7 mouse cellular contexts compared by ENCODE assay signal in genomic region chr2:91932737-91933350, GRCm38 (mm10). TPM values are rescaled to one million over a fixed set of nuclear protein-coding genes. Genes with fewer than 3 reads are reported as not detected.
DNase-seq lines count a peak whose midpoint lies in the region; ATAC-seq and TF ChIP-seq lines count a peak whose summit lies in the region.

No protein-coding gene starts in this region.

- ATAC-seq in embryonic facial prominence, embryonic 11.5 days (replicated peaks; ENCODE audit: insufficient number of reproducible peaks, low FRiP score, low TSS enrichment, low read depth) = no peak
- ATAC-seq in megakaryocyte-erythroid progenitor cell, adult 5-6 weeks (replicated peaks; ENCODE audit: low FRiP score, low TSS enrichment, poor library complexity, severe bottlenecking) = no peak

- no peak for TF ChIP-seq CTCF in layer of hippocampus, adult 2 months (conservative IDR thresholded peaks at IDR 0.05)

- no peaks in the 10 kb centered on the region for H3K27me3 ChIP-seq in embryonic facial prominence, embryonic 11.5 days (ENCODE audit: control insufficient read depth, insufficient read depth, low read length)
- H3K27me3 ChIP-seq in limb, embryonic 10.5 days (ENCODE audit: low read depth, poor library complexity, severe bottlenecking) = no peaks in the 10 kb centered on the region

- peak overlapping the region; percentile 86 for H3K4me2 ChIP-seq in embryonic facial prominence, embryonic 11.5 days (ENCODE audit: low read depth, low read length)

- WGBS in embryonic facial prominence, embryonic 11.5 days = 11% methylated on average over 6 of the region's 6 CpGs
- WGBS in limb, embryonic 10.5 days = 9% methylated on average over 6 of the region's 6 CpGs

- peak; percentile 30 for DNase-seq in CD4-positive helper T cell, adult 2 months (ENCODE audit: low read depth, low spot score)
- peak; percentile 27 for DNase-seq in CD4-positive, CD25-positive, alpha-beta regulatory T cell, adult 2 months (ENCODE audit: low read depth, low spot score)
- DNase-seq in embryonic facial prominence, embryonic 11.5 days (ENCODE audit: low spot score) = peak; percentile 30
- DNase-seq in limb, embryonic 10.5 days (ENCODE audit: low spot score) = peak; percentile 73
- no peak for DNase-seq in layer of hippocampus, adult 2 months (ENCODE audit: low spot score in 2 of 2)
- DNase-seq in lung, postnatal 10 days = no peak

- H3K9me3 ChIP-seq in embryonic facial prominence, embryonic 11.5 days (replicated peaks; ENCODE audit: control insufficient read depth, low read length) = no peaks in the 10 kb centered on the region
- no peaks in the 10 kb centered on the region for H3K9me3 ChIP-seq in limb, embryonic 10.5 days (replicated peaks)

- peak overlapping the region; percentile 99 for H3K9ac ChIP-seq in embryonic facial prominence, embryonic 11.5 days (replicated peaks; ENCODE audit: low read length)

- H3K4me3 ChIP-seq in embryonic facial prominence, embryonic 11.5 days (ENCODE audit: low read depth, low read length) = peak overlapping the region; percentile 87
- H3K4me3 ChIP-seq in limb, embryonic 10.5 days = peak overlapping the region; percentile 88
- H3K4me3 ChIP-seq in layer of hippocampus, adult 2 months = no peak overlapping the region

- H3K27ac ChIP-seq in embryonic facial prominence, embryonic 11.5 days (replicated peaks; ENCODE audit: low read depth, low read length) = peak overlapping the region; percentile 98
- peak overlapping the region; percentile 100 for H3K27ac ChIP-seq in limb, embryonic 10.5 days
- H3K27ac ChIP-seq in layer of hippocampus, adult 2 months = no peak overlapping the region

- no peaks in the 10 kb centered on the region; the same call in 1 of the 2 replicates for H3K36me3 ChIP-seq in embryonic facial prominence, embryonic 11.5 days (replicated peaks; ENCODE audit: control insufficient read depth, insufficient read depth, low read depth, low read length)
- peaks cover 76% of the 10 kb centered on the region for H3K36me3 ChIP-seq in limb, embryonic 10.5 days

- peaks cover 17% of the 10 kb centered on the region for H3K4me1 ChIP-seq in embryonic facial prominence, embryonic 11.5 days (ENCODE audit: control insufficient read depth, insufficient read depth, low read length)
- H3K4me1 ChIP-seq in limb, embryonic 10.5 days = peaks cover 70% of the 10 kb centered on the region

RNA-seq across cellular contexts. Expression of gene Mdk, which starts 0.7 kb away (rescaled TPM):
- 1,845 and 1,892 TPM in 2 replicates for polyA plus RNA-seq in embryonic facial prominence, embryonic 11.5 days (2014; fragmentation: Nextera tagmentation; extraction: Ambion mirVana)
- polyA plus RNA-seq in limb, embryonic 10.5 days (2016; fragmentation: Nextera tagmentation; extraction: Ambion mirVana) = 2,617 and 2,689 TPM in 2 replicates
- total RNA-seq in layer of hippocampus, adult 2 months (2021) = 10 to 100 TPM; 25.3 to 31.9 TPM
- 2.1 TPM in 1 of 2 replicates, not detected in the other for total RNA-seq in megakaryocyte-erythroid progenitor cell, adult 5-6 weeks (2014; fragmentation: Nextera tagmentation)
- total RNA-seq in megakaryocyte-erythroid progenitor cell, adult 5-6 weeks (2017) = 0.75 TPM in 1 of 2 replicates, not detected in the other

RNA-seq across cellular contexts. Expression of gene Chrm4, which starts 5.8 kb away (rescaled TPM):
- 0.20 and 0.34 TPM in 2 replicates for polyA plus RNA-seq in embryonic facial prominence, embryonic 11.5 days (2014; fragmentation: Nextera tagmentation; extraction: Ambion mirVana)
- polyA plus RNA-seq in limb, embryonic 10.5 days (2016; fragmentation: Nextera tagmentation; extraction: Ambion mirVana) = 0.67 and 0.76 TPM in 2 replicates
- total RNA-seq in layer of hippocampus, adult 2 months (2021) = 10 to 100 TPM; 22.1 to 26.0 TPM
- total RNA-seq in megakaryocyte-erythroid progenitor cell, adult 5-6 weeks (2014; fragmentation: Nextera tagmentation) = 0.94 TPM in 1 of 2 replicates, not detected in the other
- total RNA-seq in megakaryocyte-erythroid progenitor cell, adult 5-6 weeks (2017) = not detected in 2 replicates

RNA-seq across cellular contexts. Expression of gene Gm9821, which starts 12.7 kb away (rescaled TPM):
- polyA plus RNA-seq in embryonic facial prominence, embryonic 11.5 days (2014; fragmentation: Nextera tagmentation; extraction: Ambion mirVana) = 0.28 TPM in 1 of 2 replicates, not detected in the other
- 0.33 and 0.56 TPM in 2 replicates for polyA plus RNA-seq in limb, embryonic 10.5 days (2016; fragmentation: Nextera tagmentation; extraction: Ambion mirVana)
- not detected for total RNA-seq in layer of hippocampus, adult 2 months (2021)
- total RNA-seq in megakaryocyte-erythroid progenitor cell, adult 5-6 weeks (2014; fragmentation: Nextera tagmentation) = not detected in 2 replicates
- 0.33 and 1.5 TPM in 2 replicates for total RNA-seq in megakaryocyte-erythroid progenitor cell, adult 5-6 weeks (2017)

RNA-seq across cellular contexts. Expression of gene Dgkz, which starts 42.8 kb away (rescaled TPM):
- polyA plus RNA-seq in embryonic facial prominence, embryonic 11.5 days (2014; fragmentation: Nextera tagmentation; extraction: Ambion mirVana) = 28.6 and 30.1 TPM in 2 replicates
- polyA plus RNA-seq in limb, embryonic 10.5 days (2016; fragmentation: Nextera tagmentation; extraction: Ambion mirVana) = 57.3 and 59.9 TPM in 2 replicates
- total RNA-seq in layer of hippocampus, adult 2 months (2021) = 100 to 1,000 TPM; 513 to 526 TPM
- 172 and 204 TPM in 2 replicates for total RNA-seq in megakaryocyte-erythroid progenitor cell, adult 5-6 weeks (2014; fragmentation: Nextera tagmentation)
- 44.4 and 60.2 TPM in 2 replicates for total RNA-seq in megakaryocyte-erythroid progenitor cell, adult 5-6 weeks (2017)

Comparison
In these comparisons a context has a peak if more than half of its experiments do, and no peak if none do; other contexts are left out.
1. DNase-seq: peak in CD4-positive helper T cell, adult 2 months (single experiment), CD4-positive, CD25-positive, alpha-beta regulatory T cell, adult 2 months (single experiment), embryonic facial prominence, embryonic 11.5 days (single experiment) and limb, embryonic 10.5 days (single experiment); none in layer of hippocampus, adult 2 months (0 of 2) and lung, postnatal 10 days (single experiment).
2. RNA of gene Mdk, which starts 0.7 kb away (total RNA-seq): 25.3 to 31.9 TPM in layer of hippocampus, adult 2 months; 0.75 to 2.1 TPM in megakaryocyte-erythroid progenitor cell, adult 5-6 weeks; every median in the first group is over 4 times any median in the second.
3. RNA of gene Chrm4, which starts 5.8 kb away (total RNA-seq): 22.1 to 26.0 TPM in layer of hippocampus, adult 2 months; 0.94 TPM in megakaryocyte-erythroid progenitor cell, adult 5-6 weeks; every median in the first group is over 10 times any median in the second.